Mouse (Mus musculus) bone marrow macrophage, adult 2 months (primary cell): ENCODE measurements around the gene Ogfod3.

Experiments used
- CTCF ChIP-seq: IDR thresholded peaks from 2 replicates; pipeline ENCODE4 v1.5.1; 2012; ENCODE audit warnings: low read depth, mild to moderate bottlenecking, low read length, moderate library complexity
- POLR2A ChIP-seq: IDR thresholded peaks from 2 replicates; pipeline ENCODE4 v1.6.1; 2012; ENCODE audit warnings: mild to moderate bottlenecking, low read depth, low read length, borderline replicate concordance

GRCm38 (mm10) chr11:121203859-121204160, 701 bp downstream of the Ogfod3 start:
- no peak for TF ChIP-seq CTCF
- TF ChIP-seq POLR2A = no peak
